Mouse (Mus musculus): ENCODE data around the gene Zbtb20.

Zbtb20 gene

DNA sequence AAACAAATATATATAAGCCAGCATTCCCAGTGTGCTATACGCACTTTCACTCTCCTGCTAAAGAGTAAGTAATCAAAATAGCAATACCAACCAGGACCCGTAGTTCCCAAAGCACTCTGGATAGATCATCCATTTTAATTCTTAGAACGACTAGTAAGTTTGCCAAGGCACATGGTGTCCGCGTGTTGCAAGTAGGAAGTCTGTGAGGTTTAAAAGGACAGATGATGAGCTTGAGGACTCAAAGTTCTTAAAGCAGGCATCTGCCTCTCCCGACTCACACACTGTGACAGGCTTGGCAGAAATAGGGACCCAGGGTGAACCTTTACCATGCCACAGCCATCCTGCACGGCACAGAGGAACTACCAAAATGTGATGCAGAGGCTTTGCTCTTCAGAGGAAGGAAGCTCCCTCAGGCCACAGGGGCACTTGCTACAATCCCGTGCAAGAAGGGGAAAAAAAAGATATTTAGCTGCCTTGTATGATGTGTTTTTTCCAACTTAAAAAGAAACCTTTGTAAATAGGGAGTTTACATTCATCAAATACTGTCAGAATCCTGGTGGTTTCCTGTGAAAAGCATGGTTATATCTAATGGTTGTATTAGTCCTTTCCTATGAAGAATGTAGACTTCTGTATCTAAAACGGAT lies 619.6 kb downstream of the Zbtb20 start:
- peak; percentile 82 for DNase-seq

DNA sequence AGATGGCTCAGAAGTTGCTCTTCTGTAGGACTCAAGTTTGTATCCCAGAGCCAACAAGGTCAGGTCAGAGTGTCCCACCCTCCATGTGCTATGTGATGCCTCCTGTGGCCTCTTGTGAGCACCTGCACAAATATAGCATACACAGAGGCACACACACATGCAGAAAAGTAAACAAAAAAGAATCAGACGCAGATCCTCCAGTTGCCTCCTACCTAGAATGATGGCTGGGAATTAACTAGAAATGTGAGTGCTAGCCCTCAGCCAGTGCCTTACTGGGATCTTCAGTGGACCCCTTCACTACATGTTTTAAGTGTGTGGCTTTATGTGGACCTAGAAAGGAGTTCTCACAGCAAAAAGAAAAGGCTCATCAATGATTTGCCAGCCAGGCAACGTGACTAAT lies 621.4 kb downstream of the Zbtb20 start:
- peak; percentile 82 for DNase-seq

GRCm38 (mm10) chr16:43500132-43500853 lies 624.6 kb downstream of the Zbtb20 start:
- peak; percentile 96 for DNase-seq

- peak; percentile 82 for DNase-seq
Observed at GRCm38 (mm10) chr16:43501284-43501683, 625.6 kb downstream of the Zbtb20 start.

DNA sequence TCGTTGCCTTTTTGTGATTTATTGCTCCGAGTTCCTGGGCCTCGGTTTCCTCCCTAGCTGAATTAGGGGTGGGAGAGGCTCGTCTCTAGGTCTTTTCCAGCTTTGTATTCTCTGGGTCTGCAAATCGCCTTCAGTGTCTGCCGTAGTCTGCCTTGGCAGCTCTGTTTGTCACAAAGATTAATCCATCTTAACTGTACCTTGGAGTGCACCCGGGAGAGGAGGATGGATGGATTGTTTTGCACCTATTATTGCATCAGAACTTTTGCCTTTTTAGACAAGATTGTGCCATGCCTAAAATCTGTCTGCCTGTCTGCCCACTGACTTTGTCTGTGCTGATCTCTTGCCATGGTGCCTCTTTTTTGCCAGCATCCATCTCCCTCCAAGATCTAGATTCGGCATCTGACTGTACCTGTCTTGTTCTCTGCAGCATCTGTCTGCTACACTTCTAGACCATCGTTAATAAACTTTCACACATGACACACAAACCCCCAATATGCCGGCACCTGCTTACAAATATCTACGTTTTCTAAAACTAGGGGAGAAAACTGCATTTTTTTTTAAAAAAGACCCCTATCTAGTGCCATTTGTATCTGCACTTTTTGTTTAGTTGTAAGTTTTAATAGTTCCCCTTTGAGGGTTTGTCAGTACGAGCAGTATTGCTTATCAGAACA lies 626.8 kb downstream of the Zbtb20 start:
- peak; percentile 83 for DNase-seq

DNA sequence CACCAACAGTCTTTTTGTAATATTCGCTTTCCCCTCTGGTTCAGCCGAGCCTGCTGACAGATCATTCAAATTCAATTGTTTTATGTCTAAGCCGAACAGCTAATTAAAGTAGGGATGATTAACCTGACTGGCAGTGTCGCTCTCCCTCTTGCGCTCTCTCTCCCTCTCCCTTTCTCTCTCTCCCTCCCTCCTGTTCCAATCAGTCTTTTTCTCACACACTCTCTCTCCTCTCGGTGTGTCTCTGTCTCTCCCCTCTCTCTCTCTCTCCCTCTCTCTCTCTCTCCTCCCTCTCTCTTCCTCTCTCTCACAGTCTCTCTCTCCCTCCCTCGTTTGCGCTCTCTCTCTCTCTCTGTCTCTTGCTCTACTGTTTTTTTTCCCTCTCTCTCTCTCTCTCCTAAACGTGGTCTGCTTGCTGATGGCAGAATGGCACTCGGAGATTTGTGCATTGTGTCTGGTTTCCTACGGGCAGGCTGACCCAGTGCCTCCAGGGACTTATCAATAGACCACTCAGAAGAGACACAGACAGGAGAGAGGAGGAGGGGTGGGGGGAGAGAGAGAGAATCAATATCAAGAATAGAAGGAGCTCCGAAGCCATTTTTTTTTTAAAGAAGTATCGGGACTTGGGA lies 627.4 kb downstream of the Zbtb20 start:
- peak; percentile 78 for DNase-seq

DNA sequence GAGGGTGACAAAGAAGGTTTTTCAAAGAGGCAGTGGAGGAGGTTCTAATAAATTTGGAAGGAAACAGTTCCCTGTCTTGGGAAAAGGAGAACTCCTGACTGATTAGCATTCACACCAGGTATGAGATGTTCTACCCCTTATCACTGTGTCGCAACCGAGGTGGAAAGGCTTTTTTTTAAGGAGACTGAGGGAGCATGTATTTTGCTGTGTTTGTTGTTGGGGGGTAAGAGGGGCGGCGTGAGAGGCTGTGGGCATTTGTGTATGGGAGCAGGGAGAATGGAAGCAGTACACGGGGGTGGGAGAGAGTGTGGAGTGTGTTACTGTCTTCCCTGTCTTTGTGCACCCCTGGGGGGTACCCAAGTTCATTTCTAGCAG lies 627.9 kb downstream of the Zbtb20 start:
- peak; percentile 94 for DNase-seq

- DNase-seq, result peak; percentile 96
Observed at GRCm38 (mm10) chr16:43504151-43504550, 628.5 kb downstream of the Zbtb20 start.

- DNase-seq, result peak; percentile 18
Observed at GRCm38 (mm10) chr16:43504556-43504955, 628.9 kb downstream of the Zbtb20 start.

DNA sequence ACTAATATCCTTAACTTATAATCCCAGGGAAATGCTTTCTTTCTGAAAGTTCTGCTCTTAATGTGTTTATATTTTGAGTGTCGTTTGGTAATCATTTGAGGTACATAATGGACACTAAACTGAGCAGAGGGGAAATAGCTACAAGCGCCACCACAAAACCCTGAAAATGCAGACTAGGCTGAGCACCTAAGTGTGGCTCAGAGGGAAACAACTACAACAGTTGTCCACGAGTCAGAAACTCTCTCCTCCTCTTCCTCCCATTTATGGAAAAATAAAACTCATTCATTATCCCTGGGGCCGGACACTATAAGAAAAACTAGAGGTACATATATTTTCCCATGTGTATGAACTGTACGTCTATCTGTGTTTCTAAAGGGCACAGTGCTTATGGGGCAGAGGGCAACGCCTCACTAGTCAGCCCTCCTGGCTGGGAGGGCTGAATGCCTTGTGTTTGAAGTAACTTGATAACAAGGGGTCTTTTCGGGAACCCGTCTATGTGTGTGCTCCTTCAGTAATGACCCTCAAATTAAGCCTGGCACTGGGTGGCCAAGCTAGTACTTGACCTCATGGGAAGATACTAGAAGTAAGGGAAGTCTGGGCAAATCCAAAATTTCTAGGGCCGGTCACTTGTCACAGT lies 629.8 kb downstream of the Zbtb20 start:
- DNase-seq, result peak; percentile 85

DNA sequence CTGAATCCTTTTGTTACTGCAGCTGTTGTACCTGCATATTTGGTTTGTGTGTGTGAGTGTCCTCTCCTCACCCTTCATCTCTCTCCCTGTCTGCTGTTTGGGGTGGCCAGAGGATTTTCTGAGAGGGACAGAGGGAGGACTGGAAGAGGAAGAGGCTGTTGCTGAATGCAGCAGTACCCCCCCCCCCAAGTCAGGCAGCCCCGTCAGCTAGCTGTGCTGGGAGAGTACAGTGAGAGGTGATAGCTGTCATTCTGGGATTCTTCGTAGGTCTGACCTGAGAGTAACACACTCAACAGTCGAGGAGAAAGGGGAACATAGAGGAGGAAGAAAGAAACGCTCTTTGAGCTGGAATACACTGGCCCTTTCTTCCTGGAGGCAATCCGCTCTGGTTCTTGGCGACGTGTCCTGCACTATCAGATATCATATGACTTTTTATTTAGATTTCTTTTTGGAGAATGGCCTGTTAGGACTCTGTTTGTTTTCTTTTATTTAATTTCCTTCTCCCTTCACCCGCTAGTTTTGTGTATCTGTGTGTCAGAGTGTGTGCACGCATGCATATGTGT lies 630.6 kb downstream of the Zbtb20 start:
- DNase-seq, result peak; percentile 93

- peak; percentile 91 for DNase-seq
Observed at GRCm38 (mm10) chr16:43506771-43507405, 631.2 kb downstream of the Zbtb20 start.

- peak; percentile 75 for DNase-seq
Observed at GRCm38 (mm10) chr16:43508166-43508998, 632.7 kb downstream of the Zbtb20 start.

- DNase-seq, result peak; percentile 89
Observed at GRCm38 (mm10) chr16:43510516-43510915, 634.8 kb downstream of the Zbtb20 start.

GRCm38 (mm10) chr16:43511531-43511930 lies 635.9 kb downstream of the Zbtb20 start:
- DNase-seq, result peak; percentile 82

- DNase-seq, result peak; percentile 85
Observed at GRCm38 (mm10) chr16:43513933-43514332, 638.3 kb downstream of the Zbtb20 start.

DNA sequence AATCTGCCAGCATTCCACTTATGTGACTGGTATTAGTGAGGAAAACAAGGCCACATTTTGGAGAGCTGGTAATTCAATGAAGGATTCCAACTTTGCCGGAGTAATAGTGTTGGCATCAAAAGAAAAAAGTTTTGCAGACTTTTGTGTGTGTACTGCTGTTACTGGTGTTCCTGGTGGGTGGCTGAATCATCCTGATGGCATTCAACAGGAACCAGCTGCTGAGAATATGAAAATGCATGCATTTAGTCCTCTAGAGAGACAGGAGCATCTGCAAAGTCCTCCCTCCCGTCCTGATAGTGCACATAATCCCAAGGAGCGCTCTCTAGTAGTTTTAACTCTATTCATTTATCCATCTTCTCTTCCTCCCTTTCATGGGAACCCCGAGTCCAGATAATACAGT lies 639.9 kb downstream of the Zbtb20 start:
- DNase-seq, result peak; percentile 87

GRCm38 (mm10) chr16:43520274-43520673 lies 644.6 kb downstream of the Zbtb20 start:
- DNase-seq, result peak; percentile 89

GRCm38 (mm10) chr16:43522482-43522881 lies 646.8 kb downstream of the Zbtb20 start:
- DNase-seq, result no peak

DNA sequence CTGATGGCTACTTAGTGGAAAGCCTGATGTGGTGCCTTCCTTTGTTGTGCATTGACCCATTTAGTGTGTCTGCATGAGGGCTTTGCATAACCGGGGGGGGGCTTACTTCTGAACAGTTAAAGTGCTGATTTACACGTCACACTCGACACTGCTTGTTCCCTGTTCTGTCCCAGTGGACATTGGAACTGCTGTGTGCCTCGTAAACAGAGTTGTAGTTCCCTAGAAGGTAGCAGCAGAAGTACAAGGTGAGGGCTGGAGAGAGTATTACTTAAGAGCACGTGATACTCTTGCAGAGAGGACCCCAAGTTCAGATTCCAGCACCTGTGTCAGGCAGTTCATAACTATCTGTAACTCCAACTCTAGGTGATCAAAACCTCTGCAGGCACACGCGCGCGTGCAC lies 648.5 kb downstream of the Zbtb20 start:
- DNase-seq, result no peak

GRCm38 (mm10) chr16:43525624-43526023 lies 649.9 kb downstream of the Zbtb20 start:
- no peak for DNase-seq

Measured in heart, adult 11 months (tissue).